Mouse (Mus musculus) limb, embryonic 13.5 days (tissue): ENCODE measurements around the gene Rad23a. TPM values are rescaled to one million over a fixed set of nuclear protein-coding genes. Genes with fewer than 3 reads are reported as not detected.

Experiments used
- microRNA-seq: library from miRNA; unstranded; fragments of <30 nt; microRNA quantifications from one replicate; pipeline ENCODE4, GENCODE M21; 2016
- polyA plus RNA-seq: library from polyadenylated mRNA; unstranded; fragments of >200 nt; fragmentation: Nextera tagmentation; extraction: Ambion mirVana; gene quantifications from 2 replicates; pipeline ENCODE4 v1.2.1, GENCODE M21; 2015

Gene Rad23a
- polyA plus RNA-seq, 1 experiment from 2014 or later: 106 TPM

Small RNA genes lying within 50 kb of the gene (microRNA-seq; reads per million reads assigned to microRNA genes)
- gene Mir7069: 1.2 reads per million

Other genes starting within 250 kb of the Rad23a start
- gene Ier2, start 177.8 kb downstream of the Rad23a start, polyA plus RNA-seq: 71.9 and 73.0 TPM in 2 replicates
- 70.8 and 72.7 TPM in 2 replicates for gene Trmt1, start 154.4 kb downstream of the Rad23a start, polyA plus RNA-seq
- 15.0 and 15.2 TPM in 2 replicates for gene Nacc1, start 152.8 kb downstream of the Rad23a start, polyA plus RNA-seq
- 4.1 and 4.9 TPM in 2 replicates for gene Lyl1, start 139.2 kb downstream of the Rad23a start, polyA plus RNA-seq
- 7.1 and 9.8 TPM in 2 replicates for gene G430095P16Rik, start 117.7 kb downstream of the Rad23a start, polyA plus RNA-seq
- 46.9 and 48.0 TPM in 2 replicates for gene Nfix, start 40.3 kb downstream of the Rad23a start, polyA plus RNA-seq
- gene Dand5, start 17.8 kb downstream of the Rad23a start, polyA plus RNA-seq: 6.3 TPM in 2 replicates
- 48.1 and 48.4 TPM in 2 replicates for gene Gadd45gip1, start 9.1 kb downstream of the Rad23a start, polyA plus RNA-seq
- 943 and 1,018 TPM in 2 replicates for gene Calr, start 6.3 kb upstream of the Rad23a start, polyA plus RNA-seq
- 108 and 109 TPM in 2 replicates for gene Farsa, start 16.3 kb upstream of the Rad23a start, polyA plus RNA-seq
- gene Syce2, start 31.4 kb upstream of the Rad23a start, polyA plus RNA-seq: 82.7 and 92.5 TPM in 2 replicates
- 41.7 and 42.1 TPM in 2 replicates for gene Gcdh, start 53.3 kb upstream of the Rad23a start, polyA plus RNA-seq
- 2.4 and 4.4 TPM in 2 replicates for gene Klf1, start 61.3 kb upstream of the Rad23a start, polyA plus RNA-seq
- 16.4 and 18.5 TPM in 2 replicates for gene Dnase2a, start 67.9 kb upstream of the Rad23a start, polyA plus RNA-seq
- 0.32 and 0.55 TPM in 2 replicates for gene Mast1, start 96.7 kb upstream of the Rad23a start, polyA plus RNA-seq
- 0.20 and 0.47 TPM in 2 replicates for gene Rtbdn, start 106.3 kb upstream of the Rad23a start, polyA plus RNA-seq
- gene Gm49661, start 128.8 kb upstream of the Rad23a start, polyA plus RNA-seq: not detected in 2 replicates
- gene Prdx2, start 128.9 kb upstream of the Rad23a start, polyA plus RNA-seq: 961 and 978 TPM in 2 replicates
- gene Rnaseh2a, start 129.1 kb upstream of the Rad23a start, polyA plus RNA-seq: 90.9 and 93.2 TPM in 2 replicates
- gene Junb, start 138.1 kb upstream of the Rad23a start, polyA plus RNA-seq: 8.2 and 8.4 TPM in 2 replicates
- 18.6 and 18.8 TPM in 2 replicates for gene Hook2, start 149.9 kb upstream of the Rad23a start, polyA plus RNA-seq
- not detected in 2 replicates for gene Best2, start 173.9 kb upstream of the Rad23a start, polyA plus RNA-seq
- 132 TPM in 2 replicates for gene Asna1, start 184.6 kb upstream of the Rad23a start, polyA plus RNA-seq
- gene Trir, start 186.2 kb upstream of the Rad23a start, polyA plus RNA-seq: 114 and 132 TPM in 2 replicates
- 31.0 and 32.2 TPM in 2 replicates for gene Tnpo2, start 196.2 kb upstream of the Rad23a start, polyA plus RNA-seq
- gene Fbxw9, start 219.4 kb upstream of the Rad23a start, polyA plus RNA-seq: 31.6 and 32.2 TPM in 2 replicates
- 0.75 and 0.76 TPM in 2 replicates for gene Gm5741, start 227.3 kb upstream of the Rad23a start, polyA plus RNA-seq
- gene Dhps, start 231.1 kb upstream of the Rad23a start, polyA plus RNA-seq: 60.0 and 60.5 TPM in 2 replicates
- 111 and 127 TPM in 2 replicates for gene Wdr83os, start 240.1 kb upstream of the Rad23a start, polyA plus RNA-seq
- gene Wdr83, start 240.6 kb upstream of the Rad23a start, polyA plus RNA-seq: 43.0 and 45.1 TPM in 2 replicates
- 29.2 and 32.2 TPM in 2 replicates for gene Man2b1, start 242.6 kb upstream of the Rad23a start, polyA plus RNA-seq